Mouse (Mus musculus) CH12.LX (cell line): ENCODE data around the gene Hps1. TPM values are rescaled to one million over a fixed set of nuclear protein-coding genes. Genes with fewer than 3 reads are reported as not detected.

ENCODE experiments used
- DNase-seq: peaks from one replicate; pipeline ENCODE4 v3.0.0-alpha.2; 2013; ENCODE audit errors: extremely low read depth
- H3K27ac ChIP-seq: 2 replicates; pipeline ENCODE4 v1.5.1; 2012; ENCODE audit warnings: low read depth, mild to moderate bottlenecking, control low read depth, moderate library complexity; ENCODE audit not compliant: insufficient read depth
- H3K27me3 ChIP-seq: replicated peaks from 2 replicates; pipeline ENCODE3; 2012; ENCODE audit warnings: inconsistent platforms
- H3K36me3 ChIP-seq, 2 experiments: replicated peaks in 1 of 2; 2 replicates each; pipeline versions ENCODE3 to v1.6.1; 2012; ENCODE audit warnings: inconsistent platforms in 1 of 2, low read length in 1 of 2, mild to moderate bottlenecking in 1 of 2, mixed read lengths in 1 of 2, moderate library complexity in 1 of 2; ENCODE audit not compliant: control insufficient read depth in 1 of 2, insufficient read depth in 1 of 2
- H3K4me1 ChIP-seq, 2 experiments: 2 replicates each; pipeline ENCODE4 v1.6.1; 2012; ENCODE audit warnings: inconsistent platforms in 1 of 2, moderate library complexity in 1 of 2; ENCODE audit not compliant: insufficient read depth in 2 of 2, control insufficient read depth in 1 of 2
- H3K4me2 ChIP-seq: 2 replicates; pipeline ENCODE4 v1.6.1; 2012; ENCODE audit warnings: low read depth, mild to moderate bottlenecking, control low read depth; ENCODE audit not compliant: poor library complexity, insufficient read depth, severe bottlenecking
- H3K4me3 ChIP-seq, 3 experiments: fragments of 150-350 bp in 1 of 3; sonication (generic) in 1 of 3; replicated peaks in 1 of 3; 2 replicates each; pipeline versions ENCODE3 to v1.5.1; 2011 to 2012; ENCODE audit warnings: low read depth in 2 of 3, low read length in 2 of 3, mild to moderate bottlenecking in 2 of 3, moderate library complexity in 2 of 3, control low read depth in 1 of 3, improper control_type of control experiment in 1 of 3, inconsistent platforms in 1 of 3, mixed read lengths in 1 of 3; ENCODE audit not compliant: poor library complexity in 1 of 3
- H3K79me2 ChIP-seq: replicated peaks from 2 replicates; pipeline ENCODE4 v1.6.1; 2012; ENCODE audit warnings: mild to moderate bottlenecking, moderate library complexity; ENCODE audit not compliant: control insufficient read depth, poor library complexity, insufficient read depth, severe bottlenecking; ENCODE audit errors: extremely low read depth
- H3K9ac ChIP-seq: 2 replicates; pipeline ENCODE4 v1.6.1; 2012; ENCODE audit warnings: low read depth, mild to moderate bottlenecking, control low read depth, moderate library complexity; ENCODE audit not compliant: insufficient read depth
- H3K9me3 ChIP-seq: replicated peaks from 2 replicates; pipeline ENCODE3; 2012; ENCODE audit warnings: low read length, inconsistent platforms, mixed read lengths
- CHD2 ChIP-seq: IDR thresholded peaks from 2 replicates; pipeline ENCODE4 v1.6.1; 2011; ENCODE audit warnings: low read length, improper control_type of control experiment
- CTCF ChIP-seq, 2 experiments: IDR thresholded peaks in 1 of 2; conservative IDR thresholded peaks in 1 of 2; 2 replicates each; pipeline ENCODE4 v1.5.1; 2011 to 2012; ENCODE audit warnings: low read depth in 2 of 2, low read length in 2 of 2, improper control_type of control experiment in 1 of 2, inconsistent platforms in 1 of 2, mild to moderate bottlenecking in 1 of 2, moderate library complexity in 1 of 2
- ELF1 ChIP-seq: IDR thresholded peaks from 2 replicates; pipeline ENCODE4 v1.6.1; 2014; ENCODE audit warnings: low read depth, mild to moderate bottlenecking, inconsistent platforms, low read length, improper control_type of control experiment
- ETS1 ChIP-seq: conservative IDR thresholded peaks from 2 replicates; pipeline ENCODE4 v1.6.1; 2012; ENCODE audit warnings: low read depth, mild to moderate bottlenecking, inconsistent platforms, low read length, improper control_type of control experiment, moderate library complexity
- GABPA ChIP-seq: IDR thresholded peaks from 2 replicates; pipeline ENCODE4 v1.6.1; 2012; ENCODE audit warnings: low read depth, low read length, improper control_type of control experiment, inconsistent platforms; ENCODE audit not compliant: insufficient replicate concordance
- HCFC1 ChIP-seq: IDR thresholded peaks from 2 replicates; pipeline ENCODE4 v1.6.1; 2012; ENCODE audit warnings: low read depth, mild to moderate bottlenecking, inconsistent platforms, low read length, improper control_type of control experiment
- MAFK ChIP-seq: IDR thresholded peaks from 2 replicates; pipeline ENCODE4 v1.6.1; 2011; ENCODE audit warnings: low read length, improper control_type of control experiment; ENCODE audit not compliant: insufficient replicate concordance
- MAX ChIP-seq: IDR thresholded peaks from 2 replicates; pipeline ENCODE4 v1.6.1; 2011; ENCODE audit warnings: low read length, improper control_type of control experiment
- MAZ ChIP-seq: IDR thresholded peaks from 2 replicates; pipeline ENCODE4 v1.6.1; 2012; ENCODE audit warnings: low read depth, mild to moderate bottlenecking, inconsistent platforms, low read length, improper control_type of control experiment, moderate library complexity
- MEF2A ChIP-seq: IDR thresholded peaks from 2 replicates; pipeline ENCODE4 v1.6.1; 2014; ENCODE audit warnings: low read depth, mild to moderate bottlenecking, inconsistent platforms, low read length, improper control_type of control experiment, borderline replicate concordance
- MXI1 ChIP-seq: IDR thresholded peaks from 2 replicates; pipeline ENCODE4 v1.6.1; 2011; ENCODE audit warnings: mild to moderate bottlenecking, low read depth, low read length, improper control_type of control experiment
- MYC ChIP-seq: IDR thresholded peaks from 2 replicates; pipeline ENCODE4 v1.6.1; 2011; ENCODE audit warnings: low read depth, mild to moderate bottlenecking, improper control_type of control experiment, low read length
- POLR2A ChIP-seq: IDR thresholded peaks from 2 replicates; pipeline ENCODE4 v1.6.1; 2011; ENCODE audit warnings: low read depth, mild to moderate bottlenecking, improper control_type of control experiment, low read length
- POLR2AphosphoS2 ChIP-seq: IDR thresholded peaks from 2 replicates; pipeline ENCODE4 v1.6.1; 2011; ENCODE audit warnings: low read depth, low read length, improper control_type of control experiment
- SIN3A ChIP-seq: IDR thresholded peaks from 2 replicates; pipeline ENCODE4 v1.6.1; 2012; ENCODE audit warnings: low read length, improper control_type of control experiment, inconsistent platforms
- TBP ChIP-seq: conservative IDR thresholded peaks from 2 replicates; pipeline ENCODE4 v1.6.1; 2011; ENCODE audit warnings: low read depth, low read length, improper control_type of control experiment
- TCF12 ChIP-seq: IDR thresholded peaks from 2 replicates; pipeline ENCODE4 v1.6.1; 2014; ENCODE audit warnings: low read depth, mild to moderate bottlenecking, inconsistent platforms, low read length, improper control_type of control experiment
- ZC3H11A ChIP-seq: IDR thresholded peaks from 2 replicates; pipeline ENCODE4 v1.6.1; 2012; ENCODE audit warnings: low read depth, mild to moderate bottlenecking, inconsistent platforms, low read length, improper control_type of control experiment
- dilution Hi-C: fragments of 300-500 bp; cut with MboI; formaldehyde crosslinking; loops from 2 replicates; pipeline ENCODE4 v1.14.3; 2020; ENCODE audit warnings: low sequenced_read_pairs; ENCODE audit not compliant: extremely low pct_unique_long_range_greater_than_20kb, extremely low pct_ligation_motif_present
- in situ Hi-C: fragments of 300-500 bp; cut with MboI; formaldehyde crosslinking; loops from 3 replicates; pipeline ENCODE4 v1.14.3; 2019; ENCODE audit warnings: low sequenced_read_pairs, low pct_ligation_motif_present, low pct_unique_long_range_greater_than_20kb, mixed read lengths
- polyA plus RNA-seq: library from polyadenylated mRNA; unstranded; fragments of >175 nt; gene quantifications from 2 replicates; pipeline ENCODE4 v1.2.1, GENCODE M21; 2012; ENCODE audit warnings: low read depth; ENCODE audit not compliant: insufficient read length
- total RNA-seq, 2 experiments: library from RNA; depleted of rRNA; stranded (reverse); fragments of 300-350 nt in 1 of 2; fragments of >200 nt in 1 of 2; gene quantifications; 2 replicates each; pipeline ENCODE4 v1.2.3; 2012 to 2014

The Hps1 gene
- total and polyA plus RNA-seq, 3 experiments = 17.7 to 29.7 (median 21.4) TPM

DNA sequence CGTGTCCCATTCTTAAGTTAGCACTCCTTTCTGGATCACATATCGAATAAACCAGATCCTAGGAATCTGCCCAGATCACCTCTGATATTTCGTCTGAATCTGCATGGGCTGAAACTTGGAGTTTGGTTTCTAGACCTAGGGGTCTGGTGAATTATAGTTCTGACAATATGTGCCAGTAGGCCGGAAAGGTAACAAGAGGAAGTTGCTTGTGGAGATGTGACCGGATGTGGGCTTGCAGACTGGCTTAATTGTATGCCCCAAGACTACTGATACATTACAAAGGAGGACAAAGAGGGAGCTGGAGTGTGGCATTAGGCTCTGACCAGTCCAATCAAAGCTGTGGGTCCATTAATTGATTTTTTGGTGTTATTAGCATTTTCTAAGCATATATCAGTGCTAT lies 40.3 kb upstream of the Hps1 start:
- Histone ChIP-seq H3K79me2 (no peaks in the 10 kb centered on the region), H3K4me1 (no peaks in the 10 kb centered on the region), H3K9me3 (no peaks in the 10 kb centered on the region), H3K4me2 (no peak overlapping the region), H3K36me3 (no peaks in the 10 kb centered on the region), H3K27me3 (no peaks in the 10 kb centered on the region), H3K4me3 (no peak overlapping the region), H3K9ac (no peak overlapping the region), H3K27ac (no peak overlapping the region)
- DNase-seq = no peak
- in situ Hi-C loops (no loop called here), dilution Hi-C loops (no loop called here)
- TF ChIP-seq POLR2A (no peak), TBP (no peak), MAZ (no peak), SIN3A (no peak), MEF2A (no peak), HCFC1 (no peak), ZC3H11A (no peak), MYC (no peak), POLR2AphosphoS2 (no peak), CTCF (conservative IDR thresholded peaks at IDR 0.05 in 1 of 2, IDR thresholded peaks at IDR 0.05 in 1 of 2; ENCODE audit: low read depth in 2 of 2, low read length in 2 of 2) (no peak), TCF12 (no peak), GABPA (no peak), CHD2 (no peak), ELF1 (no peak), MXI1 (no peak), ETS1 (no peak)

DNA sequence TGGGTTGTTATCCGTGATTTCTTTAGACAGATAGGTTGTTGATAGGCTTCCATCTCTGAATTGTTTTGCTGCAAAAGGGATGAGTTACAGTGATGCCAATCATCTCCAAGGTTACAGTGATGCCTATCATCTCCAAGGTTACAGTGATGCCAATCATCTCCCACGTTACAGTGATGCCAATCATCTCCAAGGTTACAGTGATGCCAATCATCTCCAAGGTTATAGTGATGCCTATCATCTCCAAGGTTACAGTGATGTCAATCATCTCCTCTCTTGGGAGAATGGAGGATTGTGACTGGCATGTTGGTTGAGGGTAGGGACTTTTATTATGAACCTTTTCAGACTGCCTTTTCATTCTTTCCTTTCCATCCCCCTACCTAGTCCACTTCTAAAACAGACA lies 38.0 kb upstream of the Hps1 start:
- dilution Hi-C loops (no loop called here), in situ Hi-C loops (no loop called here)
- no peaks in the 10 kb centered on the region for H3K9me3 ChIP-seq
- no peak overlapping the region for H3K4me2 ChIP-seq
- H3K9ac ChIP-seq = no peak overlapping the region
- H3K79me2 ChIP-seq = no peaks in the 10 kb centered on the region
- H3K4me1 ChIP-seq = no peaks in the 10 kb centered on the region
- no peak overlapping the region for H3K27ac ChIP-seq
- DNase-seq = no peak
- H3K4me3 ChIP-seq = no peak overlapping the region
- TF ChIP-seq MAX (no peak), MEF2A (no peak), POLR2AphosphoS2 (no peak), ELF1 (no peak), MAFK (no peak), HCFC1 (no peak)
- no peaks in the 10 kb centered on the region for H3K36me3 ChIP-seq
- no peaks in the 10 kb centered on the region for H3K27me3 ChIP-seq
